Mouse (Mus musculus): Measurements from ENCODE around the gene Itgb4.

DNA sequence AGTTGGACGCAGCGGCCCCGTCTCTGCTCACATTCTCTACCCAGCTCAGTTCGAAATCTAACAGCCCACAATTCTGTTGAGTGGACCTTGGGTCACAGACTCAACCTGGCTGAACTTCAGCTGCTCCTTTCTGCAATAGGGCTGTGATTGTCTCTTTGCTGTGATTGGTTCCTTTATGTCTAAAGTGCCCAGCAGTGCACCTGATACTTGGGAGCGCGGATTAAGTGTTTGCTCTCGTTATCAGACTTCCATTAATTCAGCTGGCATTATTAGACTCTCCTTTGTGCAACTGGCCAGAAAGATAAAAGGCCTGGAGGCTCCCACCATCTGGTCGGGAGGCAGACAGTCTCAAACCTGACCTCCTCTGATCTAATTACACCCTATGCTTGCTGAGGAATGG lies 40.3 kb downstream of the Itgb4 start:
- no peak for TF ChIP-seq NELFE (IDR thresholded peaks at IDR 0.05; ENCODE audit: low read depth, low read length)
- no peak for TF ChIP-seq CHD1 (IDR thresholded peaks at IDR 0.05; ENCODE audit: low read depth, low read length)
- no peak for TF ChIP-seq MAX (IDR thresholded peaks at IDR 0.05; ENCODE audit: low read length)
- no peak for TF ChIP-seq CTCF (IDR thresholded peaks at IDR 0.05 in 2 of 3, conservative IDR thresholded peaks at IDR 0.05 in 1 of 3; ENCODE audit: control insufficient read depth in 1 of 3, insufficient read depth in 1 of 3, low read depth in 2 of 3, low read length in 3 of 3, poor library complexity in 1 of 3, severe bottlenecking in 1 of 3)
- TF ChIP-seq MEF2A (IDR thresholded peaks at IDR 0.05; ENCODE audit: extremely low read depth, insufficient replicate concordance, low read depth, low read length, poor library complexity, severe bottlenecking), result no peak

Measured in MEL (cell line).